Mouse (Mus musculus) skeletal muscle tissue, postnatal 0 days (tissue): Measurements from ENCODE around the gene S100a14. TPM values are rescaled to one million over a fixed set of nuclear protein-coding genes. Genes with fewer than 3 reads are reported as not detected.

Source experiments
- polyA plus RNA-seq: library from polyadenylated mRNA; unstranded; fragments of >200 nt; fragmentation: Nextera tagmentation; extraction: Ambion mirVana; gene quantifications from 2 replicates; pipeline ENCODE4 v1.2.1, GENCODE M21; 2015

The S100a14 gene
- 4.5 TPM in 1 of 2 replicates, not detected in the other for polyA plus RNA-seq

DNA sequence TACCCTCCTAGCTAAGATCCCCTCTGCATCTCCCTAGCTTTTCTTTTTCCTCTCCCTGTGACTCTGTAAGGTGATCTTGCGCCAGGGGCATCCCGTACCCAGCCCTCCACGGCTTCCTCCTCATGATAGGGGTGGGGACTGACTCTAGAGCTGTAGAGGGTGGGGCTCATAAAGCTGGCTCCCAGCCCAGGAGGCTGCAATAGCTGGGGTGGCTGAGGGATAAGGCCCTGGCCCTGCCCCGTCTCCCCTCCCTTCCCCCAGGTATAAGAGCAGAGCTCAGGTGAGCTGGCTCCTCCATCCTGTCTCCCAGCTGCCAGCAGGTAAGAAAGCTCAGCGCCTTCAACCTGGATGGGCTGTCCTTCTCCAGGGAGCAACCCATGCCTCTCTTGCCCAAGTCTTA is at the start of gene S100a14:
S100a14 (plus strand) TSS at position 277 of the 400 bp plus-strand sequence.

DNA sequence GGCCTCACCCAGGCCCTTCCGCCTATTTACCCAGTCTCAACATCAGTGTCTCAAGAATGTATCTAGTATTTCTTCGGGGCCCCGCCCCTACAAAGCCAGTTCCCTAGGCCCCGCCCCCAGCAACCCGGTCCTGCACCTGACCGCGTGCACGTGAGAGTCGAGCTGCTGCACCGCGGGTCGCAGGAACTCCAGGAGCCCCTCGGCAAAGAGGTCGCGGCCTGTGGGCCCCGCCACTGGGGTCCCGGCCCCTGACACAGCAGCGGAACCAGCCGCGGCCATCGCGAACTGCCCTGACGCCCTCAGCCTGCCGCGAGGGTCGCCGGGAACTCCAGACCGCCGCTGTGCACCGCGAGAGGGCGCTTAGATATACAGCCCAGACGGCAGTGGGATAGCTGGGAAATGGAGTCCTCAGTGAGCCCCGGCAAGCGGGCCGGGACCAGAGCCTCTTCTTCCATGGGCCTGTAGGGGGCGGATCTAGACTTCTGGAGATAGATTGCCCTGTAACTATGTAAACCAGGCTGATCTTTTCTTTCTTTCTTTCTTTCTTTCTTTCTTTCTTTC is 35.9 kb upstream of the S100a14 start, which contains the start of gene Snapin:
Snapin (minus strand) TSS at position 338 of the 561 bp plus-strand sequence.

DNA sequence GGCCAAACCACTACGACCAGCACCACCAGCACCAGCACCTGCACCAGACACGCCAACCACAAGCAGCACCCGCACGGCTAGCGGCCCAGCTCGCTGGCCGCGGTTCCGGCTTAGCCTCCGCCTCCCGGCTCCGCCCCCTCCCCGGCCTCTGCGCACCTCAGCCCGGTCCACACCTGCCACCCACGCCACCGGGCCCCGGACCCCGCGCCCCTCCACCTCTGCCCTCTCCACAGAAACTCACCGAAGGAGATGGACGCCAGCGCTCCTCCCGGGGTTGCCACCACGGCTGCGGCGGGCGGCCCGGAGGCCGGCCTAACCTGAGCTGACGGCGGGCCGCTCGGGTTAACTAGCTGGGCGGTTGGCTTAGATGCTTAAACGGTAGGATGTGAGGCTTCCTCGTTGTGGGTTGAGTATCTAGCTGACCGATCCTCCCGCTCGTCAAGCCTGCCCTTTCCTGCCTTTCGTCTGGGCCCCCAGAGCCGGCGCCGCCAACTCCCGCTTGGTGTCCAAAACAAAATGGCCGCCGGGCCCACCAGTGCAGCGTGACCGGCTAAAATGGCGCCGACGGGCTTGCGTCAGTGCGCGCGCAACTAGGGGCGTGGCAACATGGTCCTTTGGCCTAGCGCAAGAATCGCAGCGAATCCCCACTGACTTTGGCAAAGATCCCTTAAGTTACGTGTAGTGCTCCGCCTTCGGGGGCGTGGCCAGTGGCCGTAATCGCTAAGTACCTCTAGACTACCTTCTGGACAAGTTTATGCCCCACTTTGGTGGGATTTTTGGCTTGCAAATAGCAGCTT is 17.5 kb upstream of the S100a14 start, which contains the start of gene Chtop:
Chtop (minus strand) TSS at position 549 of the 797 bp plus-strand sequence.

DNA sequence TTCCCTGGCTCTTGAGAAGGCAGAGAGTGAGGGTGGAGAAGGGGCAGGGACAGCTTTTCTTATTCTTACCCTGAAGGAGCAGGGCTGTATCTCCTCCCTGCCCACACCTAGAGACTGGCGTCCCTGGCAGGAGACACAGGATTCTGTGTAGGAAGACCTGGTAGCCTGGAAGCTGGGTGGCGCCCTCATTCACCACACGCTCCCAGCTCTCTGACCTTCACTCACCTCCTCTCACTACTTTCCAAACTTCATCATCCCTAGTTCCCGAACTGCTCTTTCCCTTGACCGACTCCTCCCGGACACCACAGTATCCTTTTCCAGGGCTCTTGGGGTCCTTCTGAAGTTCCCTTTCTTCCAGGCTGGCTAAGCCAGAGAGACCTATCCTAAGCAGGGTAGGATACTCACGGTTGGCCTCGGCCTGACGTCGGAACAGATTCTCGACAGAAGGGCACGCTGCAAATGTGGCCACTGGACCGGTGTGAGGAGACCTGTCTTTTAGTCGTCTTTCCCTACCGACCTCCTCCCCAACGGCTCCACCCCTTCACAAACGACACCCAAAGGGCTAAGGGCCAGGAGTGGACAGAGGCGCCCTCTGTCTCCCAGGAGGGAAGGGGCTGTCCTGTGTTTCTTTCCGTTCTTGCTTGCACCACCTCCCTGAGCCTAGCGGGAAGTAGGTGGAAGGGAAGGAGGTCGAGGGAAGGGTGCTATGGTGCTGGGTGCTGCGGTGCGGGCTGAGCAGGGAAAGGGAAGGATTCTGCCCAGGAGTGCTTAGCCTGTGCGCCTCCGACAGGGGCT is 12.7 kb upstream of the S100a14 start, which contains the start of the genes S100a1 and S100a13:
S100a1 (minus strand) TSS at position 597 of the 795 bp plus-strand sequence.
S100a13 (plus strand) TSS at position 640 of the 795 bp plus-strand sequence.

DNA sequence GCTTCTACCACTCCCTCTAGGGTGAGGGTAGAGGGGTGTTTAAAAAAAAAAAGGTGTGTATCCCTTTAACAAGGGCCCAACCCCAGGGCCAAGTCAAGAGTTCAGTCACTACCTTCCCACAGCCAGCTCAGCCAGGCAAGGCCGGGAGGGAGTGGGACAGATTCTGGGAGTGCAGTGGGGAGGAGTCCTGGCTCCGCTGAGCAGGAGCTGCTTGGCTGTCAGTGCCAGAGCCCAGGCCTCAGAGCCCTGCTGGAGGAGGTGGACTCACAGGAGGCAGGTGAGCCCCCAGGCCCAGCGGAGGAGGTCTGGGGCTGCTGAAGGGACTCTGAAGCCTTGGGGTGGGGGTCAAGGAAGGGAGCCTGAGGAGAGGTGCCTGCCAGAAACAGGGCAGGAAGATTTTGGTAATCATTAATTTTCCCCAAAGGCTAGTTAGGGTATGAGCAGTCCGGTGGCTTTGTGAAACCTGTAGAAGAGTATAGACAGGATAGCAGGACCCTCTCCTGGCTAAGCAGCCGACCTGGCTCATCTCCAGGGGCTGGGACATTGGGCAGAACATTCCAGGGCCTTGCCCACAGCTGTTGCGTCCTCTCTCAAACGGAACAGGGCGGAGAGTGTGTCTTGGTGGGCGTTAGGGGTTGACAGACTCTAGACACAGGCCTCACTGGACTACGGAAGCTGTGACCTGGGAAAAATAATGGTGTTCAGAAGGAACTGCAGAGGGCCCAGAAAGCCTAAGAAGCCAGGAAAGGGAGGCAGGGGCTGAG is 10.7 kb downstream of the S100a14 start, which contains the start of gene S100a16:
S100a16 (plus strand) TSS at position 114 of the 764 bp plus-strand sequence.

DNA sequence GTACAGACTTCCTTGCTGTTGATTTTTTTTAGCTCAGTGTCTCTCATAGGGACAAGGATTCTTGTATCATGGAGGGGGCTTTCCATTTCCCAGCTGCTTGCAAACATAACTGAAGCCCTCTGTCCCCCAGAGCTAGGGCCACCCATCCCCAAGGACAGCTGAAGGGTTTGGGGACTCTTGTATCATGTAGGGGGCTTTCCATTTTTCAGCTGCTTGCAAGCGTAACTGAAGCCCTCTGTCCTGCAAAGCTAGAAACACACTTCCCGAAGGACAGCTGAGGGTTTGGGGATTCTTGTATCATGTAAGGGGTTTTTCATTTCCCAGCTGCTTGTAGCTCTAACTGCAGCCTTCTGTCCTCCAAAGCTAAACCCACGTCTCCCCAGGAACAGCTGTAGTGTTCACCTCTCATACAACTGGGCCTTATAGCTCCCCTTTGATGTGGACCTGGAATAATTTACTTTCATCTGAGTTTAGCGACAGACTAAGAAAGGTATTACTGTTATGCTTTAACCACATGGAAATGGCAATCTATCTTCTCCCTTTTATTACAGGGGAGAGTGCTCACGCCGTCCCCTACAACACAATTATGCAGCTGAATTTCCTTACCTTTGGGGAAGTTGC is 33.5 kb downstream of the S100a14 start, which contains the start of gene S100a3:
S100a3 (plus strand) TSS at position 571 of the 621 bp plus-strand sequence.

Other genes starting within 250 kb of the S100a14 start
- gene Gatad2b, start 233.7 kb upstream of the S100a14 start, polyA plus RNA-seq, result 5.7 and 6.3 TPM in 2 replicates
- gene Slc27a3, start 136.9 kb upstream of the S100a14 start, polyA plus RNA-seq, result 2.9 and 4.0 TPM in 2 replicates
- gene Ints3, start 93.2 kb upstream of the S100a14 start, polyA plus RNA-seq, result 9.1 and 9.9 TPM in 2 replicates
- gene Npr1, start 61.0 kb upstream of the S100a14 start, polyA plus RNA-seq, result 7.6 and 8.8 TPM in 2 replicates
- gene Ilf2, start 50.7 kb upstream of the S100a14 start, polyA plus RNA-seq, result 58.2 and 62.9 TPM in 2 replicates
- gene Snapin, start 35.8 kb upstream of the S100a14 start, polyA plus RNA-seq, result 118 and 120 TPM in 2 replicates
- 66.7 and 74.5 TPM in 2 replicates for gene Chtop, start 17.4 kb upstream of the S100a14 start, polyA plus RNA-seq
- 49.4 and 84.8 TPM in 2 replicates for gene S100a1, start 12.5 kb upstream of the S100a14 start, polyA plus RNA-seq
- 55.8 and 71.4 TPM in 2 replicates for gene S100a13, start 12.4 kb upstream of the S100a14 start, polyA plus RNA-seq
- 130 and 181 TPM in 2 replicates for gene S100a16, start 10.4 kb downstream of the S100a14 start, polyA plus RNA-seq
- gene S100a3, start 33.7 kb downstream of the S100a14 start, polyA plus RNA-seq, result 1.2 TPM in 2 replicates
- not detected in 2 replicates for gene S100a2, start 63.4 kb downstream of the S100a14 start, polyA plus RNA-seq
- not detected in 2 replicates for gene Gm42674, start 75.0 kb downstream of the S100a14 start, polyA plus RNA-seq
- 14.1 and 14.6 TPM in 2 replicates for gene S100a4, start 76.9 kb downstream of the S100a14 start, polyA plus RNA-seq
- not detected in 2 replicates for gene S100a5, start 81.7 kb downstream of the S100a14 start, polyA plus RNA-seq
- 205 and 259 TPM in 2 replicates for gene S100a6, start 86.0 kb downstream of the S100a14 start, polyA plus RNA-seq
- not detected in 2 replicates for gene S100a7a, start 127.2 kb downstream of the S100a14 start, polyA plus RNA-seq
- 18.5 and 28.7 TPM in 2 replicates for gene S100a8, start 142.1 kb downstream of the S100a14 start, polyA plus RNA-seq
- 8.7 and 17.2 TPM in 2 replicates for gene S100a9, start 168.9 kb downstream of the S100a14 start, polyA plus RNA-seq
- 0.15 TPM in 1 of 2 replicates, not detected in the other for gene Pglyrp4, start 200.1 kb downstream of the S100a14 start, polyA plus RNA-seq